Mouse (Mus musculus): ENCODE data around the gene Tor2a.

Gene Tor2a

DNA sequence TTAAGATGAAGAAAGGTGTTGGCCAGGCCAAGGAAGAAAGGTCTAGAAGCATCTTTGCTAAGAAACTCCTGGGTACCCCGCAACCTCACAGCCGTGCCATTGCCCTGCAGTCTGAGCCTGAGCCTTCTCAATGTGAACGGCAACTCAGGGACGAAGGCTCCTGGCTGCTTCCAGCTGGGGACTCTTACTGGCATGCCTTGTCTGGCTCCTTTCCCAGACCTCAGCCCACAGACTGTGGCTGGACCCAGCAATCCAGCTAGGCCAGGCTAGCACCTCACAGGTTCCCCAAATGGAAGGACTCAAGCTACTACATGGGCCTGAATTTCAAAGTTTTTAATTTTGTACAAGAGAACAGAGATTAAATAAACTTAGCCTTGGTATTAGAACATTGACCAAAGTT is 4.8 kb downstream of the Tor2a start:
- no peak for DNase-seq (ENCODE audit: low read depth, low spot score)

DNA sequence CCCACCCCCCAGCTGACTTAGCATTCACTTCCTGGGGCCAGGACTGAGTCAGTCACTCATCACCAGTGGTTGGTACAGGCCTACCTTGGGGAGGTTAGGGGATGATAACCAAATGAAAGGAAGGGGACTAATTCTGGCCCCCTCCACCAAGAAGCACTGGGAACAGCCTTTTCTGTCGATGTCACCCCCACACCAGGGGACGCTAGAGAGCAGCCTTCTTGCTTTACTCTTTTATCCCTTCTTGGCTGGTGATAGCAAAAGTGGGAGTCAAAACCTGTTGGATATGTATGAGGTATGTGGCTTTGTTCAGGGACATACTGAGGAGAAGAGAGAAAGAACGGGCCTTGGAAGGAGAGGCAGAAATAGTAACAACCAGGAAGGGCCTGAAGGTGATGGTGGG is 6.3 kb downstream of the Tor2a start:
- no peak for DNase-seq (ENCODE audit: low read depth, low spot score)

DNA sequence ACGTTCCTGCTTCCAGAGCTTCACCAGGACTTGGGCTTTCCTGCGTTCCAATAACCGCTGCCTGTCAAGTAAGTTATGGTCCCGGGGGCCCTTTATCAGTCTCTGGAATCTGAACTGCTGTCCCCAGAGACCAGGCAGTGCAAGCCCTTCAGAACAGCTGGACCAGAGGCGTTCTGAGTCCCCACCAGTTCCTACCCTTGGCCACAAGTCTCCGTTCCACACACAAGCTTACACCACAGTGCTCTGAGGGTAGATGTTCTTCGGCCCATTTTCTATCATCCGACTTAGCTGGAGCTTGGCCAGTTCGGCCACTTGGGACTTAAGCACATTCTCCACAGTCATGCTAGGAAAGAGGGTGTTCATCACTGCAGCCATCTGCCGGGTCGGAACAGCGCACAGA is 10.2 kb downstream of the Tor2a start:
- no peak for DNase-seq (ENCODE audit: low read depth, low spot score)

DNA sequence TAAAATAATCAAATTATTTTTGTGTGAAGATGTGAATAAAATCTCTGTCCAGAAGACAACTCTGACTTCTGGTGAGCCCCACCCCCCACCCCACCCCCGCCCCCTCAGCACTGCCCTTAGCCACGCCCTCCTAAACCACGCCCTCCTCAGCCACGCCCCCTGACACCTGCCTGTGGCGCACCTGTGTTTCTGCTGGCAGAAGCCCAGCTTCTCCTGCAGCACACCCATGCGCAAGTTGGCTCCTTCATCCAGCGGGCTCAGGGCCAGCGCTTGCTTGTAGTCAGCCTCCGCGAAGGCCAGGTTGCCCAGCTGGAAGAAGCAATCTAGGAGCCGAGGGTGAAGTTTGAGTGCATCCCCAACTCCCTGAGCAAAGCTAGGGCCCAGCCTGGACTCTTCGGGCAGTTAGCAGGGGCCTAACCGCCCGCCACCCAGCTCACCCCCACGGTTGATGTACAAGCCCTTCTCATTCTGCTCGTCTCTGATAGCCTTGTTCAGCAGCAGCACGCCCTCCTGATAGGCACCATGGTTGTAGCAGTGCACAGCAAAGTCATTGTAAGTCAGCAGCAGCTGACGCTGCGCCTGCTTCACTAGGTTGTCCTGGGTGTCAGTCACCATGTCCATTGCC is 11.7 kb downstream of the Tor2a start:
- DNase-seq (ENCODE audit: low read depth, low spot score): no peak

DNA sequence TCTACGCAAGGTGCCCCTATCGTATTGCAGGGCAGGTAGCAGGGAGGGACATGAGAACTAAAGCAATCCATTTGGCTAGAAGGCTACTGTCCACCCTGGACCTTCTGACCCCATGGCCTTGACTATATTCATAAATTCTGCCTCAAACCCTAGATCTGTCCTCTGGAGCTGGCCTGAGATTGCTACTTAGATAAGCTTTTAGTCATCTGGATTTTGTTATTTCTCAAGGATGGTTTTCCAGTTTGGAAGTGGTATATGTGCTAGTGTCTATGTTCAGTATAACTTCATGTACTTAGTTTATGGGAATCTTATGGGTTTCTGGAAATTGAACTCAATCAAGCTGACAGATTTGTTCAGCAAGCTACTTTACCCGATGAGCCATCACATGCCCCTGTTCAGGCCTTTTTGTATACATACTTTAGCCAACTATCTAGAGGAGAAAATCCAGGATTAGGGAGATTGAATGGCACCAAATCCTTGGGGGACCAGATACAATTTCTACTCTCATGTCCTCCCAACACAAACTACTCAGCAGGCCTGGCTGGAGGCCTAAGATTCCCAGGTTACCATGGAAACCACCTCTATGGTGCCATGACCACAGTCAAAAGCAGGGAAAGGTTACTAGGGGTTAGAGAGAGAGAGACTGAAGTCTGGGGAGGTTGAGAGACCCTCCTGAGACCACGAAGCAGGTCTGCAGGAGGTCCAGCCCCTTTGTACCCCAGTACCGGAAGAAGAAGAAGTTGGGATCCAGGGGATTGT is 12.5 kb downstream of the Tor2a start:
- DNase-seq (ENCODE audit: low read depth, low spot score): no peak

DNA sequence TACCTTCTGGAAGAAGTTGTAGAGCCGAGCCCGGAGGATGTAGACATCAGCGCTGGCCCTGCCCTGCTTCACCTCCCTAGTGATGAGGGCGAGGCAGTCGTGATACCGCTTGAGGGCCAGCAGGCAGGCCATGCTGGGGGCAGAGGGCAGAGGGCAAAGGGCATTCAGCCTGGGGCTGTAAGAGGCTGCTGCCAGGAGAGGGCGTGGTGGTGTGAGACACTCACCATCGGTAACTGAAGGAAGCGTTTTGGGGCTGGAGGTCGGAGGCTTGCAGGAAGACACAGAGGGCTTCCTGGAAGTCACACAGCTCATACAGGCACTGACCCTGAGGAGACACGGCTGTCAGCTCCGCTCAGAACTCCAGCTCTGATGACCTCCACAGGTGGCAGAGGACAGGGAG is 14.9 kb downstream of the Tor2a start:
- no peak for DNase-seq (ENCODE audit: low read depth, low spot score)

DNA sequence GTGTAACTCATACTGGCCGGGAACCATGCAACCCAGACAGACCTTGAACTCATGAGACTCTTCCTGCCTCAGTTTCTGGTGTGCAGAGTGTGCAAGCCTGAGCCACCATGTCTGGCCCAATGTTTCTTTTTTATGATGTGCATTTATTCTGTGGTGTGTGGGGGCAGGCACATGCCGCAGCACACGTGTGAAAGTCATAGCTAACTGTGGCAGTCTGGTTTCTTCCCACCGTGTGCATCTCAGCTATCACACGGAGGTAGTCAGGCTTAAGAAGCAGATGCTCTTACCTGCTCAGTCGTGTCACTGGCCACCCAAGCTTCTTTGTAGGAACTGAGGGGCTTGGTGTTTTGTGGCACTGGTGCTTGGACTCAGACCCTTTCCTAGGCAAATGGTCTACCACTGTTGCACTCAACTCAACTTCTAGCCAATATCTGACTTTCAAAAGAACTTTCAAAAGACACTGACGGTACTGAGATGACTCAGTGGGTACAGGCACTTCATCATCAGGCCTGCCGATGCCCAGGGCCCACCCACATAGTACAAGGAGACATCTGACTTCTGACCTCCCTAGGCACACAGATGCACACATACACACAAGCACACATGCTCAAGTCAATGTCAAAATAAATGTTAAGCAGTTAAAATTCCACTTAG is 15.7 kb downstream of the Tor2a start:
- no peak for DNase-seq (ENCODE audit: low read depth, low spot score)

DNA sequence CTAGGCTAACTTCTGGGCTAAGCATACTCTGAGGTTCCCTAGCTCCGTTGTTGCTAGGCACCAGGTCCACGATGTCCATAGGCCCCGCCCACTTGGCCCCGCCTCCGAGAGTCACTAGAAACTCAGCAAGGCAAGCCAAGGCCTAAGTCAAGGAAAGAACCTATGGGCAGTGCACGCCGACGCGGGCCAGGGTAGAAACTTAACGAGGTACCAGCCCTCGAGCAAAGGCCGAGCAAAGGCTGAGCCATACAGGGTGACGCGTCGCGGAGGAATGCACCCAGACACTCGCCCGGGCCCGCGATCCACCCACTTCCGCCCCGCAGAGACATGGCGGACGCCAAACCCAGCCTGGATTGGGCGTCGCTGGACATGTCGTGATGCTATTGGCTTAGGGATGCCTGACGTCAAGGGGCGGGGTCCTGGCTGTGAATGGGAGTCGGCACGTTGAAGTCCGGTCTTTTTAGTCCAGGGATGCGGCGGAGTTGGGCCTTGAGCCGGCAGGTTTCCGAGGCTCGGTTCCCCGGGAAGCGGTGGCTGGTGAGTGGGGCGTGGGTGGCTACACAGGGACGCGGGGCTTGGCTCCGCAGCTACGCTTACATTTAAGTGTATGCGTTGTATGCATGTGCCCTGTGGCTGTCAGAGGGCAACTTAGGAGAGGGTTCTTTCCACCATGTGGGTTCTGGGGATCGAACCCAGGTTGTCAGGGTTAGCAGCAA is 18.5 kb downstream of the Tor2a start, which contains the start of the genes Ttc16 and Ptrh1:
TSS of gene Ttc16 (minus strand) at position 275 of the 716 bp plus-strand sequence.
TSS of gene Ptrh1 (plus strand) at position 428 of the 716 bp plus-strand sequence.
- peak; percentile 95 for DNase-seq (ENCODE audit: low read depth, low spot score)

DNA sequence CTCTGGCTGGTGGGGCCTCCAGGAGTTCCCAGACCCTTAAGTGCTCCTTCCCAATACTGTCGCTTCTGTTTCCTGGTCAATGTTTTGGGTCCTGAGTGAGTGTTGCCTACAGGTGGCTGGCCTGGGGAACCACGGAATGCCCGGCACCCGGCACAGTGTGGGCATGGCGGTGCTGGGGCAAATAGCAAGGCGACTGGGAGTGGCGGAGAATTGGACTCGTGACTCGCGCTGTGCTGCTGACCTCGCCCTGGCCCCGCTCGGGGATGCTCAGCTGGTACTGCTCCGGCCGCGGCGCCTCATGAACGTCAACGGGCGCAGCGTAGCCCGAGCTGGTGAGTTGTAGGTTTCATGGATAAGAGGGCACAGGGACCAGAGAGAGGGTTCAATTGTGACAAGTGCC is 19.2 kb downstream of the Tor2a start:
- no peak for DNase-seq (ENCODE audit: low read depth, low spot score)

DNA sequence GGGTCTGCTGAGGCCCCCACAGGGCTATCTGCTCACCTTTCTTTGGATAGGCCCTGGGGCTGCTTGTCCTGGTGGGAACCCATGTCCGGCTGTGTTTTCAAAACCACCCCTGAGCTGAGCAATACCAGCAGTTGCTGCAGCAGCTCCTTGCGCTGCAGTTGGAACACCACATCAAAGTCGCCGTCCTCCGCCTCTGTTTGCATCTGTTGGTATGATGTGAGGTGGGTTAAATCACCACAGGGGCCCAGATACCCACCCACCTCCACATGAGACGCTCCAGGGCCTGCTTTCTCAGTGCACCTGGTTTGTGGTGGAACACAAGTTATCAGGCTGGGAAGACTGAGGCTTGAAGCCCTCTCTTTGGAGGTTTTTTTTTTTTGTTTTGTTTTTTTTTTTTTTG is 21.0 kb downstream of the Tor2a start:
- DNase-seq (ENCODE audit: low read depth, low spot score): no peak

DNA sequence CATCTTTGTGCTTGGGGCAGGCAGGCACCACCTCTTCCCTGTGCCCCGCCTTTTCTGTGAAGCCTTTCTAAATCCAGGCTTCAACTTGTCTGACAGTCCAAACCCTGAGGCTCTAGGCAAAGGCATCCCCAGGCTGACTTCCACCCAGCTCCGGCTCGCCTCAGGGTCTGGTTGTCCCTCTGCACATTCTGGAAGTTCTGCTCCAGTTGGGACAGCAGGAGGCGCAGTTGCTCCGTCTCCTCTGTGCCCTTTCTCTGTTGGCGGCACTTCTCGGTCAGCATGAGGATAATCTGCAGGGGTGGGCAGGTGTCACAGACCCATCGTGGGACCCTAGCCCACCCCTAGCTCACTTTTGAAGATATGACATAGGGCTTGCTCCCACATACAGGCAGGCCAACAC is 22.1 kb downstream of the Tor2a start:
- peak; percentile 61 for DNase-seq (ENCODE audit: low read depth, low spot score)

DNA sequence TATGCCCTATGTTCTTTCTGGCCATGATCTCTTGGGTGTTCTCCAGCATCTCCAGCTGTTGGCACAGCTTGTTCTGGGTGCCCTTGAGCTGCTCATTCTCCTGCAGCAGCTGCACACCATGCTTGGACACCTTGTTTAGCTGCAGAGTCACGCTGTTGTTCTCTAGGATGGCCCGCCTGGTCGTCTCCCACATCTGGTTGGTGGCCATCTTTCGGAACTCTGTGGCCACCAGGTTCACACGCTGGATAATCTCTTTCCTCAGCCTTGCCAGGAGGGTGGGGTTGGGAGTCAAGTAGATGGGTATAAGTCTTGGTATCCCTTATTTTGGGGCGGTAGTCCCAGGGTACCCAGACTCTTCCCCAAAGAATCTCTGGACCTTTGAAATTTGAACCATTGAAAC is 22.7 kb downstream of the Tor2a start:
- no peak for DNase-seq (ENCODE audit: low read depth, low spot score)

DNA sequence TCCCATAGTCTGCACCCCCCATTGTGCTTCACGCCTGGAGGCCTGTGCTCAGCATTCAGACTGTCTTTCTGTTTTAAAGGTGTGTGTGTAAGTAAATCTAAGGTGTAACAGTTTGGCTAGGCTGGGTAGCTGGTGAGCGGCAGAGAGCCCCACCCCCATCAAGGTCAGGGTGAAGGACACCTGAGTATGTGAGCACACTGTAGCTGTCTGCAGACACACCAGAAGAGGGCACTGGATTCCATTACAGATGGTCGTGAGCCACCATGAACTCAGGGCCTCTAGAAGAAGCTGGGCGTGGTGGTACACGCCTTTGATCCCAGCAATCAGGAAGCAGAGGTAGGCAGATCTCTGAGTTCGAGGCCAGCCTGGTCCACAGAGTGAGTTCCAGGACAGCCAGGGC is 24.7 kb downstream of the Tor2a start:
- no peak for DNase-seq (ENCODE audit: low read depth, low spot score)

DNA sequence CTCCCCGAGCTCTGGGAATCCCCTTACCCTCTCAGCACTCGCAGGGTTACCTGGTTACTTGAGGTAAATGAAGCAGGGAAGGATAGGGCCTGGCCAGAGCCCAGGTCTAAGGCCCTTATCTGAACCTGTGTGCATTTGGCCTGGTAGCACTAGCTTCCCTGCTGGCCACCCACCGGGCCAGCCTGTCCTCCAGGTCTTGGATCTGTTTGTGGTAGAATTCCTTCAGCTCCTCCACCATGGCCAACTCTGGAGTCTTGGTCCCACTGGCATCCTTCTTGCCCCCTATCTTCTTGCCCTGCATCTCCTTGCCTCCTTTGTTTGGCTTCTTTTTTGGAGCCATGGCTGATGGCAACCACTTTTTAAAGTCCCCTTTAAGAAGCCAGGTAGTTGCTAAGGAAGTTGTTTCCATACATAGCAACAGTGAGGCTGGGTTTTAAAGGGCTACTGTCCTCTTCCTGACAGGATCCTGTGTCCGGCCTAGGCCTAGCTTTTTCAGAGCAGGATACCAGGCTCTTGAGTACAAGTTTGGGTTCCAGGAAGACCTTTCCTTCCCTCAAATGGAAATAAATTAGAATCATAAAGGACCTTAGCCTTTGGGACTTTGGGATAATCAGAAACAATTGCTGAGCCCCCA is 27.1 kb downstream of the Tor2a start, which contains the start of gene Cfap157:
TSS of gene Cfap157 (minus strand) at position 381 of the 634 bp plus-strand sequence.
- peak; percentile 42 for DNase-seq (ENCODE audit: low read depth, low spot score)

DNA sequence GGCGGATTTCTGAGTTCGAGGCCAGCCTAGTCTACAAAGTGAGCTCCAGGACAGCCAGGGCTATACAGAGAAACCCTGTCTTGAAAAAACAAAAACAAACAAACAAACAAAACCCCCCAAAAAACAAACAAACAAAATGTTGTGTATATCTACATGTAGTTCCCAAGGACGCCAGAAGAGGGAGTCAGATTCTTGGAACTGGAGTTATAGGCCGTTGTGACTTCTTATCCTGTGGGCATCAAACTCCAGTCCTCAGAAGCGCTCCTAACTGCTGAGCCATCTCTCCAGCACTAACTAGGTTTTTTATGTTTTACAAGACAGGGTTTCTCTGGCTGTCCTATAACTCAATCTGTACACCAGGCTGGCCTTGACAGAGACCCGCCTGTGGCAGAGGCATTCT is 30.1 kb downstream of the Tor2a start:
- no peak for DNase-seq (ENCODE audit: low read depth, low spot score)

DNA sequence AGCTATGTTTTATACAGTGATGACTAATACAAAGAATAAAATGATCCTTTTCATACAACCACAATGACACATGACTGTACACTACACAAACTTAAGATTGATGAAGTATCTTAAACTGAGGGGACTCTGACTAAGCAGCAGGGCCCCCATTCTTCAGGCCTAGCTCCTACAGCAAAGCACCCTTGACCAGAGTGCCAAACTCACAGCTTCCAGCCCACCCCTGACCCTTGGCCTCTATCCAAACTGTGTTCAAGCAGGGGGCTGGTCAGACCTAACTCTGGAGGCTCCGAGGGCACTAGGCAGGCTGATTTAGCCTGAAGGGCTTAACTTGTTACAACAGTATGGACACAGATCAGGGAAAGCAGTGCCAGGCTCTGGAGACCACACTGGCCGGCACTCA is 31.5 kb downstream of the Tor2a start:
- DNase-seq (ENCODE audit: low read depth, low spot score): no peak

DNA sequence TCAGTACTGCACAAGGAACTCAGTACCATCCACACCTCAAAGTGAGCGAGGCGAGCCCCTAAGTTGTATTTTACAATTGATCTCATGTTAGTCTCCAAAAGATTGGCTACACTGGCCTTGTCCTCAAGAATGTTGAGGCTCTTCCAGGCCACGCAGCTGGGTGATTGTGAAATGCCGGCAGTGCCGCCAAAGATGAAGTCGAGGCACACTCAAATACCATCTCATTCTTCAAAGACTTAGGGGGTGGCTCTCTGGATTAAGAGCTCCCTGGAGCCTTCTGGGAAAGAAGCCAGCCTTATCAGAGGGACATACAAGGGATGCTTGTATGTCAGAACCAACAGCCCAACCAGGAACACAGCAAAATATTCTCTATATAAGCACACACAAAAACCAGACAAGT is 34.3 kb downstream of the Tor2a start:
- no peak for DNase-seq (ENCODE audit: low read depth, low spot score)

DNA sequence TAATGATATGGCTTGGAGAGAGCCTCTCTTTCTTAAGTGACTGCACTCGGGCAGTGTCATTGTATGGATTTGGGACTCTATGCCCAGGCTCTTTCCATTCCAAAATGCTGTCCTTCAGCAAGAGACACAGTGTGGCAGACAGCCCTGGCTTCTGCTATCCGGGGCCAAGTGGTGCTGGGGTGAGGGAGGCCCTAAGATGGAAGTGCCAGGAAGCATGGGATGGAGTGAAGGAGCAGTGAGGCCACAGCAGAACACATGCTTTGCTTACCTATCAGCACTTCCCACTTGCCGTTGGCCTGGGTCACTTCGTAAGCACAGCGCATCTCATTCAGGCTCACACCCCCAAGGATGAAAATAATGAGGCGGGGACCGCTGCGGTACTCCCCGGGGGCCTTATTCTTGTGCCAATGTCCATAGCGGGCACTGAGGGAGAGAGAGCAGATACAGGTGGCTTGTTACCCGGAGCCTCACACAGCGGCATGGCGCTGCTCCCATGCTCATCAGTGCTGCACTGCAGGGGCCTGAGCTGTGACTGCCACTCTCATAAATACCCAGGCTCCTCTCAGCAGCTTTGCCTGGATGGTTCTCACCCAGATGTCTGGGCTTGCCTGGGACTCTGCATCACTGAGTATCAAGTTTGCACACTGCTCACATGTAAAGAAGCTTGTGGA is 38.8 kb downstream of the Tor2a start:
- no peak for DNase-seq (ENCODE audit: low read depth, low spot score)

DNA sequence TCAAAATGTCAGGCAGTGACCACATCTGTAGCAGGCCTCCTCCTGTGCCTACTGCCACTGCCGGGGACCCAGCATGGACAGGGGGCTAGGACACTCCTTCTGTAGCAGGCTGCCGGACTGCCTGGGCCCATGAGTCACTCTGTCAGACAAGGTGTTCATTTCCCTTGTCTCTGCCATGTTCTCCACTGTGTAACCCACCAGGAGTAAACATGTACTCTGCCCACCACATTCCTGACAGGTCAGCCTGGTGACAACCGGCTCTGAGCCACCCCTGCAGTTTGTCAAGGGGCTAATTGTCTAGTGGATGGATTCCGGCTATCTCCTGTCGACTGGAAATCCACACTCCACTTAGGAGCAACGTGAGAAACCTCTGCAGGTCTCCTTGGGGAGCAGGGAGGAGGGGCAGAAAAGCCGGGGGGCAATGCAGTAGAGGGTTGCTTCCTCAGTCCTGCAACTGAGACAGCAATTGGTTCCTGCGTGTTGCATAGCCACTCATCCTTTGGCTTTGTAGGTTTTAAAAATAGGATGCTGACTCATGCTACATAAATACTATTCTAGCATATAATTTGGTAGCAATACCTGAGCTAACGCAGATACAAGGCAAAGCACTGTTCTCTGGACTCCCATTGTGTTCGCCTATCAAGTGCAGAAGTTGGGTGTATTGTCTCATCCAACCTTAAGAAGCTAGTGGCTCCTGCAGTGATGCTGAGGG is 41.4 kb downstream of the Tor2a start:
- DNase-seq (ENCODE audit: low read depth, low spot score): no peak

DNA sequence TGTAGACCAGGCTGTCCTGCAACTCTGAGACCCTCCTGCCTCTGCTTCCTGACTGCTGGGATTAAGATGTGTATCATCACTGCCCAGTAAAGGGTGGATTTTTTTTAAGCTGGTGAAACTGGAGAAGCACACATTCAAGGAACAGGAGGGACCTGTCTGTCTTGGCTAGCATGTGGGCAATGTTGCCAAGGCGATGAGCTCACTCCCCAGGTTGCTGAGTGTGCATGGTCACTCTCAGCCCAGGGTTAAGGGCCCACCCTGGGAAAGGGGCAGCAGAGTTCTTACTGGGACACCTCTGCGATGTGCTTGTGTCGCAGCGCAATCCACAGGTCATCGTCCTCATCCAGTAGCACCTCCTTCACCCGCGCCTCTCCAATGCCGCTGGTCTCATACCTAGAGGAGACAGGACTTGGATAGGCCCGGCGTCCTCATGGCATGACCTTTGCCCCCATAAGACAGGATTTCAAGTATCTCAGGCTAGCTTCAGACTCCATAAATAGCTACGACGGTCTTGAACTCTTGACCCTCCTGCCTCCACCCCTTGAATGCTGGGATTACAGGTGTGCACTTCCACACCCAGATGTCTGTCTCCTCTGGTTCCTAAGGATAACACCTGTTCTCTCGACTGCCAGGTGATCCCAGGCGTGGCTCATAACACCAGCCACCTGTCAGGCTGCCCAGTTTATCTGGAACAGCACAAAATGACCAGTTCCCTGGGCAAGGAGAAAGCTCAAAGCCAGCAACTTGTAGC is 52.0 kb downstream of the Tor2a start:
- DNase-seq (ENCODE audit: low read depth, low spot score): no peak

Measured in forelimb bud, embryonic 11.5 days (tissue).